Mouse (Mus musculus): ENCODE results near the gene Cks2. TPM values are rescaled to one million over a fixed set of nuclear protein-coding genes. Genes with fewer than 3 reads are reported as not detected.

Cks2 gene
- total RNA-seq (2021) = 1 to 10 TPM; 2.1 to 2.2 TPM
- long read RNA-seq, partial matches to known transcripts = 0 of 1 reads
- long read RNA-seq, other reads (novel, unspliced or antisense) = 0 of 1 reads

- peak; percentile 97 to 99 for DNase-seq (ENCODE audit: low spot score in 2 of 2)
These were observed at the start of gene Cks2 for GRCm38 (mm10) chr13:51644829-51645789. Gene Cks2, plus strand, starts transcription at chr13:51645232.

GRCm38 (mm10) chr13:51595404-51595803 is 49.6 kb upstream of the Cks2 start:
- no peak for DNase-seq (ENCODE audit: low spot score in 2 of 2)

DNA sequence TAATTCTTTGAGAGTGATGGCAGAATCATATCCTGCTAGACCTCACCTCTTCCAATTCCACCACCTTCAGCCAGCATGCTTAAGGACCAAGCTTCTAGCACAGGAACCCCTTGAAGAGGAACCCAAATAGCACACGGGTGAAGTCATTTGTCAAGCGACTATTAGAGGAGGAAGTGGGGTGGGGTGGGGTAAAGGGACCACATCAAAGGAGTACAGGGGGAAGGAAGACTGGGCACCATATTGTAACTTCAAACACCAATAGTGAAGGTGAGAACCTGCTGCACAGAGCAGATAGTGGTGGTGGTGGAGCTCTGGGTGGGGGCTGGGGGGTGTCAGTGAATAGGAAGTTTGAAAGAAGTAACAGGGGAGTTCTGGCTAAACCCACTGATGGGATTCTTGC is 47.0 kb upstream of the Cks2 start:
- DNase-seq (ENCODE audit: low spot score in 2 of 2) = no peak

GRCm38 (mm10) chr13:51600169-51600568 is 44.9 kb upstream of the Cks2 start:
- DNase-seq (ENCODE audit: low spot score in 2 of 2) = no peak

GRCm38 (mm10) chr13:51602764-51603163 is 42.3 kb upstream of the Cks2 start:
- no peak for DNase-seq (ENCODE audit: low spot score in 2 of 2)

GRCm38 (mm10) chr13:51603221-51603893 is 41.7 kb upstream of the Cks2 start:
- peak; percentile 70 to 88 for DNase-seq (ENCODE audit: low spot score in 2 of 2)

DNA sequence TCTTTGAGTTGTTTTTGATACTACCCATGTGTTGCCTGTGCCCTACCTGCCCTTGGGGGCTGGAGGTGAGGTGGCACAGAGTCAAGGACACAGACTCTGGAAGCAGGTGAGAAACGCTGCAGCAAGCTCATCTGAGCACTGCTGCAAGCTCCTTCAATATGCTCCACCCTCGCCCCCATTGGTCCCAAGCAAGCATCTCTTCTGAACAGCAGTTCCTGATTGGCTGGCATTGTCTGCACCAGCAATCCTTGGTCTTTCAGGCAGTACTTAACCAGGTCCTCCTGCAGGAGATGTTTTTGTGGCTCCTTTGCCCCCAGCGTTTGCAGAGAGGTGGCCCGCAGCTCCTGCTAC is 41.2 kb upstream of the Cks2 start:
- peak; percentile 29 to 71 for DNase-seq (ENCODE audit: low spot score in 2 of 2)

- DNase-seq (ENCODE audit: low spot score in 2 of 2) = no peak
These were observed 35.8 kb upstream of the Cks2 start for GRCm38 (mm10) chr13:51609231-51609630.

DNA sequence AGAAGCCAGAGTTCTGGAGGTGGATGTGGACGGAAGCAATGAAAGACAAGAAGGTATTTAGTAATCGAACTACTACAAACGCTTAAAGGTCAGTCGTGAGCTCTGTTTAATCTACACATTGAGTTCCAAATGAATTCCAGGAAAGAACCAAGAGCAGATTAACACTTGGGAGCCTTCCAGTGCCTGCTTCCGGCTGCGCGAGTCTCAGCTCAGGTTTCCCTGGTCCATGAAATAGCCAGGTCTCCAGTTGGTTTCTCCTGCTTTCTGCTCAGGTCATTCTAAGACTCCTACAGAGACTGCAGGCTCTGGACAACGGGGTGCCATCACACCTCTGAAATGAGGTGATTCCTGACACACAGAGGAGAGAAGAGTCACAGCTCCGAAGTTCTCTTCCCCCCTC is 34.0 kb upstream of the Cks2 start:
- DNase-seq (ENCODE audit: low spot score in 2 of 2) = no peak

DNA sequence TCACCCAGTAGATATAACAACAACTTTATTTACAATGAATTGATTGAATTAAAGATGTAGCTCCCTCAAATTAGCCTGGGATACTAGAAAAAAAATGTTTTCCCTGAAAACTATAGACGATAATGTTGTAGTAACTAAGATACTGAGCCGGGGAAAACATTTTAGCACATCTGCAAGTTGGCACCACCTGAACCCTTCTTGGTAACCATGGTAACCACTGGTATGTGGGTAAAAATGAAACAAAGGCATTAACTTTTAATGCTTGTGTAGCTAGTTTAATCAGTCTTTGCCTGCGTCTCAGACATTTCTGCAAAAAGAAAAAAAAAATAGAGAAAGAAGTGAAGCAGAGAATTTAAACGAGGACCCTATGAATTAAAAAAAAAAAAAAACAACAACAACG is 33.5 kb upstream of the Cks2 start:
- no peak for DNase-seq (ENCODE audit: low spot score in 2 of 2)

DNA sequence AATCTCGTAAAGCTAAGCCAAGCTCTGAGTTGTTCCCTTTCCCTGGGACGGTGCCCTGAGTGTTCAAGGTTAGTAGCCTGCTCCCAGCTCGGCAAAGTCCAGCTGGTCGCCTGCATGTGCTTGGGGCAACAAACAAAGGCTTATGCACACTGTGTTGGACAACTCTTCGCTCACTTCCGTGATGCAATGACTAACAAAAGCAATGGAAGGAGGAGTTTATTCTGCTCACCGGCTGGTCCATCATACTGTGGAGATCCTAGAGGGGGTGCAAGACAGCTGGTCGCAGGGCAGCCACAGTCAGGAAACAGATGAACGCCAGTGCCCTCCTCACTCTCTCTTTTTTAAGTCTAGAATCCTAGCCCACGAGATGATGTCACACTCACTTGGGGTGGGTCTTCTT is 29.2 kb upstream of the Cks2 start:
- DNase-seq (ENCODE audit: low spot score in 2 of 2) = no peak

DNA sequence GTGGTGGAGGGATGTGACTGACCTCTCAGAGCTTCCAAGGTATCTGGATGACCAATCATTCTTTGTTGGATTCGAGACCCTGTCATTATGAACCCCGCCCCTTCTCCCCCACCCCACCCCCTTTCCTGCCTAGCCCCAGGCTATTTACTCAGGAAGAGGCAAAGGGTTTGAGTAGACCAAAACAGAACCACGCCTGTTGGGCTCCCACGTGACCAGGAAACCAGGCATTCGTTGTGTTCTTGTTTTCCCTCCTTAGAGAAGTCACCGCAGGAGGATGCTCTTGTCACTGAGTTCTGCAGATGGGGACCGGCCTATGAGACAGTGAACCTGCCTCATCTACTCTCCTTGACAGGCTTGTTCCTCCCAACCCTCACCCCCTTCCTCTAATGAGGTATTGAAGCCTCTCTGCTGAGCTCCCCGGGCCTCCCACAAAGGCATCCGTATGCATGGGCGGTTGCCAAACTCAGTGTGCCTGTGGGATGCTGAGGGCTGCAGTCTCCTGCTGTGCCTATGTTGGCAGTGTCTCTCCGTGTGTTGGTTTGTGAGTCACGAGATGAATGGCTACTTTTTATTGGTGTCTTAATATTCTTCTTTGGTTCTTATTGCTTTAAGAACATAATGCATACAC is 28.5 kb upstream of the Cks2 start:
- peak; percentile 71 to 87 for DNase-seq (ENCODE audit: low spot score in 2 of 2)

GRCm38 (mm10) chr13:51617306-51617705 is 27.7 kb upstream of the Cks2 start:
- DNase-seq (ENCODE audit: low spot score in 2 of 2) = no peak

- peak in 1 of 2 experiments; percentile 85 for DNase-seq (ENCODE audit: low spot score in 2 of 2)
These were observed 27.2 kb upstream of the Cks2 start for GRCm38 (mm10) chr13:51617861-51618260.

DNA sequence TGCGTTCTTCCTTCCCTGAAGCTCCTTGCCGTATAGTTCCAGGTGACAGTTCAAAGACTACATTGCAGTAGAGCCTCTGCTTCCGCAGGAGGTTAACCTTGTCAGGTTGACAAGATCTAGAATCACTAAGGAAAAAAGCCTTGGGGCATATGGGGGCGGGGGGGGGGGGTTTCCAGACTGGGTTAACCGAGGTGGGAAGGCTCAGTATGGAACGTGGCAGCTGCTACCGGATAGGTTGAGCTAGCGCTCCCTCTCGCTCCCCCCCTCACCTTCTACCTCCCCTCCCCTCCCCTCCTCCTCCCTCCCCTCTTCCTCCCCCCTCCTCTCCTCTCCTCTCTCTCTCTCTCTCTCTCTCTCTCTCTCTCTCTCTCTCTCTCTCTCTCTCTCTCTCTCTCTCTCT is 26.4 kb upstream of the Cks2 start:
- no peak for DNase-seq (ENCODE audit: low spot score in 2 of 2)

DNA sequence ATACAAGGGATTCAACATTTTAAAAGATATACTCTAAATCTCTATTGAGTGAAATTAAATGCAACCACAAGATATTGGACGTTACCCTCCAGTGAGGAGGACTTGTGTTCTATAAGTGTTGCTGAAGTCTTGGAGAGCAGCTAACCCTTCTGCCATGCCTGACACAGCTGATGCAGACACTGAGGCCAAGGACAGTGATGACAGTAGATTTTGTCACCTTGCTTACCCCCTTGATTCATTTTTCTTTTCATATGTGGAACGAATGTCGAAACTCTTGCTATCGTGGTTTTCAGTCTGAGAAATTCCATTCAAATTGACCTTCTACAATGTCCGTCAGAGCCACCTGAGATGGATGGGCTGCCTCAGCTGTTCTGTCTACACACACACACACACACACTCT is 22.4 kb upstream of the Cks2 start:
- DNase-seq (ENCODE audit: low spot score in 2 of 2) = no peak

- DNase-seq (ENCODE audit: low spot score in 2 of 2) = no peak
These were observed 21.4 kb upstream of the Cks2 start for GRCm38 (mm10) chr13:51623678-51624077.

GRCm38 (mm10) chr13:51628273-51628848 is 16.7 kb upstream of the Cks2 start:
- no peak for DNase-seq (ENCODE audit: low spot score in 2 of 2)

DNA sequence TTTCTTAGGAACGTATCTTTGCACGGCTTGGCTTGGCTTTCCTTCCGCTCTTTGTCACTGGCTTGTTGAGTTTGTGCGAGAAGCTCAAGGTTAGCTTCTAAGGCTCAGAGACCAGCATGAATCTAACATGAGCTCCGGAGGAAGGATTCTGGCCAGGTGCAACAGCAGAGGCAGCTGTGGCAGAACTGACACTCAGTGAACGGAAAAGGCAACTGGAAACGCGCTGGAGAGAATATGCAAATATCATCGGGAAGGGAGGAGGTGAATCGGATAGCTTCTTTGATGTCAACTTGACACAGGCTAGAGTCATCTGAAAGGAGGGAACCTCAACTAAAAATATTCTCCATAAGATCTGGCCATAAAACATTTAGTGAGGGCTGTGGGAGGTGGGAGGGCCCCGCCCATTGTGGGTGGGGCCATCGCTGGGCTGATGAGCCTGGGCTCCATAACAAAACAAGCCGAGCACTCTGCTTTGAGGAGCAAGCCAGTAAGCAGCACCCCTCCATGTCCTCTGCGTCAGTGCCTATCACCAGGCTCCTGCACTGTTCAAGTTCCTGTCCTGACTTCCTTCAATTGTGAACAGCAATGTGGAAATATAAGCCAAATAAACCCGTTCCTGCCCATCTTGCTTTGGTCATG is 13.6 kb upstream of the Cks2 start:
- no peak for DNase-seq (ENCODE audit: low spot score in 2 of 2)

GRCm38 (mm10) chr13:51632560-51633218 is 12.3 kb upstream of the Cks2 start:
- DNase-seq (ENCODE audit: low spot score in 2 of 2) = no peak
